Mouse (Mus musculus) liver, embryonic 16.5 days (tissue): ENCODE results near the gene Uvrag. TPM values are rescaled to one million over a fixed set of nuclear protein-coding genes. Genes with fewer than 3 reads are reported as not detected.

ENCODE experiments used
- ATAC-seq: fragments of 200-750 bp; cut with Nextera tagmentation; 2 replicates; pipeline ENCODE4 v1.8.0; 2017; ENCODE audit warnings: low read depth, mild to moderate bottlenecking, moderate number of reproducible peaks, moderate library complexity
- H3K27ac ChIP-seq: fragments of 300-500 bp; sonication (generic); 2 replicates; pipeline ENCODE4 v1.5.1; 2014; ENCODE audit warnings: mild to moderate bottlenecking, low read length
- H3K27me3 ChIP-seq: fragments of 300-500 bp; sonication (generic); 2 replicates; pipeline ENCODE4 v1.6.1; 2014; ENCODE audit warnings: low read depth, low read length, mixed read lengths; ENCODE audit not compliant: control insufficient read depth, insufficient read depth
- H3K36me3 ChIP-seq: fragments of 300-500 bp; sonication (generic); 2 replicates; pipeline ENCODE4 v1.6.1; 2014; ENCODE audit warnings: mild to moderate bottlenecking; ENCODE audit not compliant: control insufficient read depth, insufficient read depth
- H3K4me1 ChIP-seq: fragments of 300-500 bp; sonication (generic); 2 replicates; pipeline ENCODE4 v1.6.1; 2014; ENCODE audit warnings: low read depth, low read length, mixed read lengths; ENCODE audit not compliant: control insufficient read depth
- H3K4me2 ChIP-seq: fragments of 300-500 bp; sonication (generic); 2 replicates; pipeline ENCODE4 v1.6.1; 2014; ENCODE audit warnings: low read depth, low read length, mixed read lengths
- H3K4me3 ChIP-seq: fragments of 300-500 bp; sonication (generic); 2 replicates; pipeline ENCODE4 v1.5.1; 2014; ENCODE audit warnings: low read depth, mild to moderate bottlenecking, low read length
- H3K9ac ChIP-seq: fragments of 300-500 bp; sonication (generic); 2 replicates; pipeline ENCODE4 v1.6.1; 2014; ENCODE audit warnings: low read depth, low read length
- H3K9me3 ChIP-seq: fragments of 300-500 bp; sonication (generic); replicated peaks from 2 replicates; pipeline ENCODE4 v1.6.1; 2016; ENCODE audit warnings: low read length; ENCODE audit not compliant: control insufficient read depth
- WGBS: fragments of 180-500 bp; shearing (Covaris S2); extraction: QIAGEN DNeasy Blood & Tissue Kit; methylation state at CpG from one replicate; pipeline ENCODE4 v1.1.7; 2014; ENCODE audit not compliant: insufficient replicate concordance; 5-methylcytosine and 5-hydroxymethylcytosine counted together
- polyA plus RNA-seq: library from polyadenylated mRNA; unstranded; fragments of >200 nt; fragmentation: Nextera tagmentation; extraction: Ambion mirVana; gene quantifications from 2 replicates; pipeline ENCODE4 v1.2.1, GENCODE M21; 2015

Gene Uvrag
- polyA plus RNA-seq, 1 experiment from 2014 or later = 8.2 TPM

GRCm38 (mm10) chr7:99041818-99042217 is 99.1 kb downstream of the Uvrag start:
- WGBS = 67% methylated on average over 9 of the region's 9 CpGs
- Histone ChIP-seq H3K36me3 (no peaks in the 10 kb centered on the region), H3K27ac (no peak overlapping the region), H3K27me3 (no peaks in the 10 kb centered on the region), H3K9ac (no peak overlapping the region), H3K4me1 (no peaks in the 10 kb centered on the region), H3K4me3 (no peak overlapping the region), H3K4me2 (no peak overlapping the region), H3K9me3 (no peaks in the 10 kb centered on the region)
- ATAC-seq = no peak

DNA sequence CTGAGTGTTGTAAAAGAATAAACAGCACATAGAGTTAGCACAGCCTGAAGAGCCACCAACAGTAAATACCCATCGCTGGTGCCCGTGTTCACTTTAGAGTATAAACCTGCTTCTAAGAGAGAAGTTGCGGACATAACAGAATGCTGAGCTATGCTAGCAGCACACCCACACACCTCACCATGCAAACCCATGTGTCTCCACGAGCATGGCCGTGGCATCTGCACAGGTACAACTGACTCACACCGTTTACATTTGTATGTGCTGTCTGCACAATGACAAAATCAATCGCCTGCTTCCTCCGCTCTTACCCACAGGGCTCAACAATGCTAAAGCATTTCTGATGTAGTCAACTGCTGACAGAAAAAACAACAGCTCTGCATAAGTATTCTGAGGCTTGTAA is 101.0 kb downstream of the Uvrag start:
- no peaks in the 10 kb centered on the region for H3K4me1 ChIP-seq
- H3K9ac ChIP-seq = no peak overlapping the region
- no peak for ATAC-seq
- no peaks in the 10 kb centered on the region for H3K9me3 ChIP-seq
- no peak overlapping the region for H3K4me2 ChIP-seq
- H3K27ac ChIP-seq = no peak overlapping the region
- no peaks in the 10 kb centered on the region for H3K27me3 ChIP-seq
- no peaks in the 10 kb centered on the region for H3K36me3 ChIP-seq
- WGBS = 72% methylated on average over 8 of the region's 8 CpGs
- H3K4me3 ChIP-seq = no peak overlapping the region

DNA sequence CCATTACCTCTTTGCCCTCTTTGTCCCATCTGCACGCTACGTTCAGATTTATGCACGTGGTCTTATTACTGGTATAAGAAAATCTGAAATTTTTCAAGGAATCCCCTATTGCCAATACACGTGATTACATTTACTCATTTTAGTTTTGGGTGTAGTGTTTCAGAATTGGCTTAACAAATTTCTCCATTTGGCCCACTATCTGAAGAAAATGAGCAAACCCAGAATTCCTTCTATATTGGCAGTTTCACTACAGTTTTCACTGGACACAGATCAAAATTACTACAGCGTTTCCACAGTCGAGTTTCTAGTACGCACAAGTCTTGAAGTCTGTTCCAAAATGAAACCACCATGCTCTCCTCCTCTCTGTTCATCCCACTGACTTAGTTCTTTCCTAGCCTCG is 104.7 kb downstream of the Uvrag start:
- 78% methylated on average over 8 of the region's 8 CpGs for WGBS
- H3K27me3 ChIP-seq = no peaks in the 10 kb centered on the region
- no peaks in the 10 kb centered on the region; the same call in 1 of the 2 replicates for H3K4me1 ChIP-seq
- H3K36me3 ChIP-seq = no peaks in the 10 kb centered on the region; the same call in 1 of the 2 replicates
- no peak overlapping the region for H3K27ac ChIP-seq
- H3K9ac ChIP-seq = no peak overlapping the region
- no peak for ATAC-seq
- no peak overlapping the region for H3K4me2 ChIP-seq
- H3K9me3 ChIP-seq = no peaks in the 10 kb centered on the region
- no peak overlapping the region for H3K4me3 ChIP-seq

DNA sequence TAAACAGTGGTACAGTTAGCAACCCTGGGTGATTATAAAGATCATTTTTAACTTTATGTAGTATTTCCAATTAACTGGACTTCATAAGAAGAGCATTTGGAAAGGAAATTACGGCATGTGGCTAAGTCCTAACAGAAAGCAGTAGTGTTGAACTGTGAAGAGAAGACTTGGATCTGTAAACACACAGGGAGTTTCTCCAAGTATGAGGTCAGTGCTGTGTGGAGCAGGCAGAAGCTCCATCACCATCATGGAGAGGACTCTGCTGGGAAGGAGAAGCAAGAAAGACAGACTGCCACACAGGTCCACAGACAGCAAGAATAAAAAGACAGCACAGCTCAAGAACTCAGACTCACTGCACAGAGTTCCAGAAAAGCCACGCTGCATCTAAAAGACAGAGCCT is 106.0 kb downstream of the Uvrag start:
- Histone ChIP-seq H3K36me3 (no peaks in the 10 kb centered on the region; the same call in 1 of the 2 replicates), H3K4me3 (no peak overlapping the region), H3K4me1 (no peaks in the 10 kb centered on the region; the same call in 1 of the 2 replicates), H3K27ac (no peak overlapping the region), H3K4me2 (no peak overlapping the region), H3K9ac (no peak overlapping the region), H3K9me3 (no peaks in the 10 kb centered on the region), H3K27me3 (no peaks in the 10 kb centered on the region)
- WGBS = 73% methylated on average over 2 of the region's 2 CpGs
- ATAC-seq = no peak

GRCm38 (mm10) chr7:99033838-99034237 is 107.1 kb downstream of the Uvrag start:
- no peak overlapping the region for H3K4me3 ChIP-seq
- no peak for ATAC-seq
- no peak overlapping the region for H3K4me2 ChIP-seq
- H3K9me3 ChIP-seq = no peaks in the 10 kb centered on the region
- H3K9ac ChIP-seq = no peak overlapping the region
- H3K36me3 ChIP-seq = no peaks in the 10 kb centered on the region; the same call in 1 of the 2 replicates
- no peaks in the 10 kb centered on the region; the same call in 1 of the 2 replicates for H3K4me1 ChIP-seq
- H3K27me3 ChIP-seq = no peaks in the 10 kb centered on the region
- 80% methylated on average over 5 of the region's 5 CpGs for WGBS
- no peak overlapping the region for H3K27ac ChIP-seq

DNA sequence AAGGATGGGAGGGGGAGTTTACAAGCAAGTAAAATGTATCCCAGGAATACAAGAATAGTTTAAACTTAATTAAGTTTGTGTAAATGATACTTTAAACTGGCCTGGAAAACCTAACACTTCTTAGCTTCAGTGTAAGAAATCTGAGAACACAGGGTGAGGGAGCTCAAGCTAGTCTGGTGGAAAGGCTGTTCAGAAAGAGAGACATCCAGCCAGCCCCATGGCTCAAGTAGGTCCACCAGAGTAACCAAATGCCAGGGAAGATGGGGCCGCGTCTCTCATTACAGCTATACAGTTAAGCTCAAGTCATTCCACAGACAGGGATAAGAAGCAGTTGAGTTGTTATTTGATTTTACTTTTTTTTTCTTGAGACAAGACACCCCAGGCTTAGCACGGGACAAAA is 107.6 kb downstream of the Uvrag start:
- H3K36me3 ChIP-seq = no peaks in the 10 kb centered on the region; the same call in 1 of the 2 replicates
- no peaks in the 10 kb centered on the region for H3K9me3 ChIP-seq
- H3K4me2 ChIP-seq = no peak overlapping the region
- H3K27ac ChIP-seq = no peak overlapping the region
- no peak overlapping the region for H3K4me3 ChIP-seq
- 84% methylated on average over 3 of the region's 3 CpGs for WGBS
- H3K4me1 ChIP-seq = no peaks in the 10 kb centered on the region; the same call in 1 of the 2 replicates
- ATAC-seq = no peak
- no peaks in the 10 kb centered on the region for H3K27me3 ChIP-seq
- H3K9ac ChIP-seq = no peak overlapping the region

DNA sequence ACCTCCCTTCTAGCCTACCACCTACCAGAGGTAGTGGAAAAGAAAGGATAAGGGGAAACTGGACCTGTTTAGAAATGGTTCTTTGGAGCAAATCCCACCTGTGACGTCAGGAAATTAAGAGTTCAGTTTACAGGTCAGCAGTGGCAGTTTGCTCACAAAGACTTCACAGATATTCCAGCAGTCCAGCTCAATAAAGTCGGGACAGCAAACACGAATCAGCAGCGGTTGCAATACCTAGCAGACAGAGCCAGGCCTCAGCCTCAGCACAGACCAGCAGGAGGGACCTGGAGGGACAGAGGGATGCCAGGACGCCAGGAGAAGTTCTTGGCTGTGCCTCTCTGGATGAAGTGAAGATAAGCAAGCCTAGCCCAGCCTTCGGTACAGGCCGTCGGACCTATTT is 108.9 kb downstream of the Uvrag start:
- no peaks in the 10 kb centered on the region for H3K9me3 ChIP-seq
- ATAC-seq = no peak
- 82% methylated on average over 8 of the region's 8 CpGs for WGBS
- H3K4me2 ChIP-seq = no peak overlapping the region
- H3K4me3 ChIP-seq = no peak overlapping the region
- no peak overlapping the region for H3K27ac ChIP-seq
- H3K4me1 ChIP-seq = no peaks in the 10 kb centered on the region; the same call in 1 of the 2 replicates
- no peaks in the 10 kb centered on the region for H3K27me3 ChIP-seq
- H3K9ac ChIP-seq = no peak overlapping the region
- H3K36me3 ChIP-seq = no peaks in the 10 kb centered on the region; the same call in 1 of the 2 replicates

DNA sequence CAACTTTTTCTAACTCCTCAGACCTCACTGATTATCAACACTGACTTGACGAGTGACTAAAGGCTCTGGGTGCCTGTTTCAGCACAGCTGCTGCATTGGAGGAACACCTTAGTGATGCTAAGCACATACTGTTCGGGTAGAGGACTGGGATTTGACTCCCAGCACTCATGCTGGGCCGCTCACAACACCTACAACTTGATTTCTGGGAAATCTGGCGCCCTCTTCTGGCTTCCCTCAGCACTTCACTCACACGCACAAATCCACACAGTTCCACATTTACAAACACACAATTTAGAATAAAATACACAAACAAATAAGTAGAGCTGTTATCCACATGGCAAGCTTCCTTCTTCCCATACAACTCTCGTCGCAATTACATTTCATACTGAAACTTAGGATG is 112.8 kb downstream of the Uvrag start:
- H3K27me3 ChIP-seq = no peaks in the 10 kb centered on the region
- no peaks in the 10 kb centered on the region for H3K4me1 ChIP-seq
- no peak overlapping the region for H3K4me2 ChIP-seq
- no peak overlapping the region for H3K27ac ChIP-seq
- no peak overlapping the region for H3K4me3 ChIP-seq
- no peaks in the 10 kb centered on the region for H3K9me3 ChIP-seq
- no peaks in the 10 kb centered on the region; the same call in 1 of the 2 replicates for H3K36me3 ChIP-seq
- no peak for ATAC-seq
- 72% methylated on average over 7 of the region's 7 CpGs for WGBS
- H3K9ac ChIP-seq = no peak overlapping the region

GRCm38 (mm10) chr7:99027185-99027584 is 113.8 kb downstream of the Uvrag start:
- Histone ChIP-seq H3K36me3 (no peaks in the 10 kb centered on the region; the same call in 1 of the 2 replicates), H3K27me3 (no peaks in the 10 kb centered on the region), H3K9me3 (no peaks in the 10 kb centered on the region), H3K4me2 (no peak overlapping the region), H3K4me3 (no peak overlapping the region), H3K4me1 (no peaks in the 10 kb centered on the region), H3K27ac (no peak overlapping the region), H3K9ac (no peak overlapping the region)
- 47% methylated on average over 5 of the region's 5 CpGs for WGBS
- no peak for ATAC-seq
